Mouse (Mus musculus): ENCODE data around the gene Ttll4. TPM values are rescaled to one million over a fixed set of nuclear protein-coding genes. Genes with fewer than 3 reads are reported as not detected.

Gene Ttll4
- polyA plus RNA-seq, 1 experiment from 2014 or later = 29.3 TPM

DNA sequence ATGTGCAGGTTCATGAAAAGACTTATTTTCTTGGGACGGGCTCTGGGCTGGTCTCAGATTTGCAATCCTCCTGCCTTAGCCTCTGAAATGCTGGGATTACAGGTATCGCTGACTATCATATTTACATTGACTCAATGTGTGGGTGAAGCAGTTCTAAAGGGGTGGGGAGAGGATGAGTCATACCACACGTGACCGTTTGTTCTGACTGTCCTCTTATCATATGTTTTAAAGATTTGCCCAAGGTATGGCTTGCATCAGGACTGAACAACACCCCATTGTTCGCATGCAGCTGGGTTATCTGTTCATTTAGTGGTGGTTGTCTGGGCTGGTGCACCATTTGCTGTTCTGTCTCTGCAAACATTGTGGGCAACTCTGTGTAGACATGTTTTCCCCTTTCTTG lies 65.1 kb downstream of the Ttll4 start:
- no peak overlapping the region for H3K4me2 ChIP-seq (replicated peaks)
- no peak overlapping the region for H3K4me3 ChIP-seq
- H3K36me3 ChIP-seq = no peaks in the 10 kb centered on the region
- no peak overlapping the region for H3K9ac ChIP-seq
- H3K27ac ChIP-seq = no peak overlapping the region
- ATAC-seq (ENCODE audit: insufficient number of reproducible peaks, insufficient read depth, low FRiP score, low TSS enrichment) = no peak
- H3K27me3 ChIP-seq = no peaks in the 10 kb centered on the region
- H3K4me1 ChIP-seq = no peaks in the 10 kb centered on the region; the same call in 1 of the 2 replicates
- H3K9me3 ChIP-seq = no peaks in the 10 kb centered on the region
- WGBS = 67% methylated on average over 5 of the region's 5 CpGs

DNA sequence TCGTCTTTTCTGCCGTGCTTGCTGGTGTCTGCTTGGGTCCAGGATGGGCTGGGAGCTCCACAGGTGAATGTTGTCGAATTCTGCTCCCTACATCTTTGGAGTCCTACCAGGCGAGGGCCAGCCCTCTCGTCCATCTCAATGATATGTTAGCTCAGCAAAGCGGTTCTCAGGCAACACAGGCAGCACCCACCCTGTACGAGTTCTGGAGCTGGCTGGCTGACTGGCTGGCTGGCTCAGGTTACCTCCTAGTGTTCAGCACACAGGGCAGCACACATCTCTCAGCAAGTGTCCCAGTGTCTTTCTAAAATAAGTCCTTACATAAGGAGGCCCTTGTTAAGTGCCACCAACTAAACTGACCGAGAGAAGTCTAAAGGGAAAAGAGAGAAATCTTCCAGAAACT lies 66.9 kb downstream of the Ttll4 start:
- Histone ChIP-seq H3K9ac (no peak overlapping the region), H3K4me2 (replicated peaks) (no peak overlapping the region), H3K27me3 (no peaks in the 10 kb centered on the region), H3K4me3 (no peak overlapping the region), H3K27ac (no peak overlapping the region), H3K9me3 (no peaks in the 10 kb centered on the region), H3K36me3 (no peaks in the 10 kb centered on the region), H3K4me1 (no peaks in the 10 kb centered on the region; the same call in 1 of the 2 replicates)
- no peak for ATAC-seq (ENCODE audit: insufficient number of reproducible peaks, insufficient read depth, low FRiP score, low TSS enrichment)
- 68% methylated on average over 8 of the region's 8 CpGs for WGBS

- Histone ChIP-seq H3K4me2 (replicated peaks) (no peak overlapping the region), H3K9me3 (no peaks in the 10 kb centered on the region), H3K27me3 (no peaks in the 10 kb centered on the region), H3K4me1 (no peaks in the 10 kb centered on the region), H3K36me3 (no peaks in the 10 kb centered on the region), H3K9ac (no peak overlapping the region), H3K4me3 (no peak overlapping the region), H3K27ac (no peak overlapping the region)
- WGBS = 90% methylated on average over 12 of the region's 12 CpGs
- ATAC-seq (ENCODE audit: insufficient number of reproducible peaks, insufficient read depth, low FRiP score, low TSS enrichment) = no peak
Measured at GRCm38 (mm10) chr1:74736977-74737376, 75.4 kb downstream of the Ttll4 start.

DNA sequence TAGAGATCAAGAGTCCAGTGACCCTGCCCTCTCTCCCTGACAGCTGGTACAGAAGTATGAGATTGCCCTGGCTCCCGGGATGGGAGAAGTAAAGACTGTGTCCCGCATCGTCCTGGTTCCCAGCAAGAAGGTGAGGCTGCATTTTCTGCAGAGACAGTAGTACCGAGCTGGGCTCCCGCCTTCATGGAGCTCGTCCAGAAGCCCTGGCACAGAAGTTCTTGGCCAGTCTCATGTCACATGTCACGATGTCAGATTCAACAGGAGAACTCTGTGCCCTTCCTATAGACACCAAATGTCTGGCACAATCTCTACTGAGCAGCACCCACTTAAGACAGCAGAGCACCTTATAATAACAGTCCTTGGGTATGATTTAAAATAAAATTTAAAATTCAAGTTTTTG lies 76.0 kb downstream of the Ttll4 start:
- H3K36me3 ChIP-seq = no peaks in the 10 kb centered on the region
- H3K4me1 ChIP-seq = no peaks in the 10 kb centered on the region
- H3K4me3 ChIP-seq = no peak overlapping the region
- H3K4me2 ChIP-seq (replicated peaks) = no peak overlapping the region
- 92% methylated on average over 7 of the region's 7 CpGs for WGBS
- no peak overlapping the region for H3K27ac ChIP-seq
- no peak overlapping the region for H3K9ac ChIP-seq
- no peaks in the 10 kb centered on the region for H3K9me3 ChIP-seq
- no peak for ATAC-seq (ENCODE audit: insufficient number of reproducible peaks, insufficient read depth, low FRiP score, low TSS enrichment)
- H3K27me3 ChIP-seq = no peaks in the 10 kb centered on the region

- Histone ChIP-seq H3K4me1 (no peaks in the 10 kb centered on the region), H3K27ac (no peak overlapping the region), H3K9me3 (no peaks in the 10 kb centered on the region), H3K9ac (no peak overlapping the region), H3K27me3 (no peaks in the 10 kb centered on the region), H3K4me3 (no peak overlapping the region), H3K4me2 (replicated peaks) (no peak overlapping the region), H3K36me3 (no peaks in the 10 kb centered on the region)
- WGBS = 80% methylated on average over 7 of the region's 7 CpGs
- ATAC-seq (ENCODE audit: insufficient number of reproducible peaks, insufficient read depth, low FRiP score, low TSS enrichment) = no peak
Measured at GRCm38 (mm10) chr1:74740846-74741245, 79.3 kb downstream of the Ttll4 start.

DNA sequence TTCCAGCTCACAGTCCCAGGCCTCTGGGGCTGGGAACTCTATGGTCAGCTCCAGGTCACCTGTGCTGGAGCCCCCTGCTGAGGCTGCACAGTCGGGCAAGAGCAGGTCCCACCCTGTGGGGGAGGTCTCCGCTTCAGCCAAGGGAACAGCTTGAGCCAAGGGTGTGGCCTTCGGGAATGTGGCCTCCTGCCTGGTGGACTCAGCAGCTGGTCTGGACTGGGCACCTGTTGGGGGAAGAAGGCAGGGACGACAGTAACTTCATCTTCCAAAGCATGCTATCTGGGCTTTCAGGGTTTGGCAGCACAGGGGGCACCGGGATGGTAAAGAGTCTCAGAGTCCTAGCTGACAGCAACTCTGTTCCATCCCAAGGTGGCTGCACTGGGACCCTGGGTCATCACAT lies 85.8 kb downstream of the Ttll4 start:
- no peak overlapping the region for H3K4me3 ChIP-seq
- H3K27me3 ChIP-seq = peaks cover 33% of the 10 kb centered on the region
- H3K4me2 ChIP-seq (replicated peaks) = no peak overlapping the region
- no peaks in the 10 kb centered on the region for H3K36me3 ChIP-seq
- H3K4me1 ChIP-seq = no peaks in the 10 kb centered on the region; the same call in 1 of the 2 replicates
- no peaks in the 10 kb centered on the region for H3K9me3 ChIP-seq
- H3K9ac ChIP-seq = no peak overlapping the region
- no peak for ATAC-seq (ENCODE audit: insufficient number of reproducible peaks, insufficient read depth, low FRiP score, low TSS enrichment)
- no peak overlapping the region for H3K27ac ChIP-seq
- WGBS = 73% methylated on average over 5 of the region's 5 CpGs

- Histone ChIP-seq H3K27me3 (peaks cover 33% of the 10 kb centered on the region), H3K9me3 (no peaks in the 10 kb centered on the region), H3K27ac (no peak within 1 kb of the TSS), H3K4me3 (peak within 1 kb of the TSS; percentile 15; the same call in 1 of the 2 replicates), H3K9ac (no peak within 1 kb of the TSS), H3K4me2 (replicated peaks) (peak within 1 kb of the TSS; percentile 50), H3K36me3 (no peaks in the 10 kb centered on the region), H3K4me1 (no peaks in the 10 kb centered on the region; the same call in 1 of the 2 replicates)
- ATAC-seq (ENCODE audit: insufficient number of reproducible peaks, insufficient read depth, low FRiP score, low TSS enrichment) = peak; percentile 47; the same call in 1 of the 2 replicates
- 7% methylated on average over 30 of the region's 30 CpGs for WGBS
Measured at GRCm38 (mm10) chr1:74748643-74749271, 87.2 kb downstream of the Ttll4 start, which contains the start of gene Prkag3. Prkag3 (minus strand) TSS chr1:74749221.

- Histone ChIP-seq H3K9me3 (no peaks in the 10 kb centered on the region), H3K4me3 (no peak overlapping the region), H3K36me3 (no peaks in the 10 kb centered on the region), H3K27ac (no peak overlapping the region), H3K9ac (no peak overlapping the region), H3K4me1 (no peaks in the 10 kb centered on the region; the same call in 1 of the 2 replicates), H3K4me2 (replicated peaks) (no peak overlapping the region), H3K27me3 (peaks cover 33% of the 10 kb centered on the region)
- 60% methylated on average over 7 of the region's 7 CpGs for WGBS
- ATAC-seq (ENCODE audit: insufficient number of reproducible peaks, insufficient read depth, low FRiP score, low TSS enrichment) = no peak
Measured at GRCm38 (mm10) chr1:74749301-74749700, 87.8 kb downstream of the Ttll4 start.

GRCm38 (mm10) chr1:74750683-74751082 lies 89.1 kb downstream of the Ttll4 start:
- Histone ChIP-seq H3K36me3 (no peaks in the 10 kb centered on the region), H3K9ac (no peak overlapping the region), H3K27me3 (peaks cover 33% of the 10 kb centered on the region), H3K27ac (no peak overlapping the region), H3K4me1 (no peaks in the 10 kb centered on the region; the same call in 1 of the 2 replicates), H3K4me3 (no peak overlapping the region), H3K9me3 (no peaks in the 10 kb centered on the region), H3K4me2 (replicated peaks) (no peak overlapping the region)
- WGBS = 82% methylated on average over 4 of the region's 4 CpGs
- no peak for ATAC-seq (ENCODE audit: insufficient number of reproducible peaks, insufficient read depth, low FRiP score, low TSS enrichment)

- no peak for ATAC-seq (ENCODE audit: insufficient number of reproducible peaks, insufficient read depth, low FRiP score, low TSS enrichment)
- Histone ChIP-seq H3K9me3 (no peaks in the 10 kb centered on the region), H3K27ac (no peak overlapping the region), H3K27me3 (peaks cover 28% of the 10 kb centered on the region), H3K4me2 (replicated peaks) (no peak overlapping the region), H3K4me1 (no peaks in the 10 kb centered on the region; the same call in 1 of the 2 replicates), H3K4me3 (no peak overlapping the region), H3K36me3 (no peaks in the 10 kb centered on the region), H3K9ac (no peak overlapping the region)
- WGBS = 78% methylated on average over 8 of the region's 8 CpGs
Measured at GRCm38 (mm10) chr1:74752150-74752549, 90.6 kb downstream of the Ttll4 start.

- Histone ChIP-seq H3K4me3 (no peak overlapping the region), H3K27ac (no peak overlapping the region), H3K4me1 (no peaks in the 10 kb centered on the region; the same call in 1 of the 2 replicates), H3K9me3 (no peaks in the 10 kb centered on the region), H3K36me3 (no peaks in the 10 kb centered on the region), H3K27me3 (peaks cover 22% of the 10 kb centered on the region), H3K9ac (no peak overlapping the region), H3K4me2 (replicated peaks) (no peak overlapping the region)
- ATAC-seq (ENCODE audit: insufficient number of reproducible peaks, insufficient read depth, low FRiP score, low TSS enrichment) = no peak
- WGBS = 91% methylated on average over 3 of the region's 3 CpGs
Measured at GRCm38 (mm10) chr1:74752833-74753232, 91.3 kb downstream of the Ttll4 start.

All from embryonic facial prominence, embryonic 12.5 days (tissue).